Mouse (Mus musculus) liver, embryonic 12.5 days (tissue): ENCODE measurements around the gene Irf2bp2. TPM values are rescaled to one million over a fixed set of nuclear protein-coding genes. Genes with fewer than 3 reads are reported as not detected.
A peak's percentile ranks its signal among the peaks of the same experiment; 100 is the strongest.

ENCODE experiments used
- ATAC-seq: fragments of 200-750 bp; cut with Nextera tagmentation; 2 replicates; pipeline ENCODE4 v1.8.0; 2017; ENCODE audit warnings: moderate number of reproducible peaks, mild to moderate bottlenecking, moderate library complexity
- H3K27ac ChIP-seq: fragments of 300-500 bp; sonication (generic); 2 replicates; pipeline ENCODE4 v1.5.1; 2016; ENCODE audit warnings: mild to moderate bottlenecking
- H3K27me3 ChIP-seq: fragments of 300-500 bp; sonication (generic); replicated peaks from 2 replicates; pipeline ENCODE4 v1.6.1; 2016; ENCODE audit warnings: mild to moderate bottlenecking, moderate library complexity
- H3K36me3 ChIP-seq: fragments of 300-500 bp; sonication (generic); 2 replicates; pipeline ENCODE4 v1.6.1; 2016; ENCODE audit warnings: mild to moderate bottlenecking, moderate library complexity
- H3K4me1 ChIP-seq: fragments of 300-500 bp; sonication (generic); 2 replicates; pipeline ENCODE4 v1.6.1; 2016
- H3K4me2 ChIP-seq: fragments of 300-500 bp; sonication (generic); 2 replicates; pipeline ENCODE4 v1.6.1; 2016; ENCODE audit warnings: mild to moderate bottlenecking, moderate library complexity
- H3K4me3 ChIP-seq: fragments of 300-500 bp; sonication (generic); 2 replicates; pipeline ENCODE4 v1.5.1; 2016; ENCODE audit warnings: mild to moderate bottlenecking, moderate library complexity
- H3K9ac ChIP-seq: fragments of 300-500 bp; sonication (generic); 2 replicates; pipeline ENCODE4 v1.6.1; 2016; ENCODE audit warnings: mild to moderate bottlenecking, moderate library complexity
- H3K9me3 ChIP-seq: fragments of 300-500 bp; sonication (generic); replicated peaks from 2 replicates; pipeline ENCODE4 v1.6.1; 2016; ENCODE audit warnings: mild to moderate bottlenecking, moderate library complexity
- WGBS: fragments of 180-500 bp; shearing (Covaris S2); methylation state at CpG from one replicate; pipeline ENCODE4 v1.1.7; 2016; ENCODE audit not compliant: insufficient replicate concordance; 5-methylcytosine and 5-hydroxymethylcytosine counted together
- polyA plus RNA-seq: library from polyadenylated mRNA; unstranded; fragments of >200 nt; fragmentation: Nextera tagmentation; extraction: Ambion mirVana; gene quantifications from 2 replicates; pipeline ENCODE4 v1.2.1, GENCODE M21; 2016

Irf2bp2 gene
- polyA plus RNA-seq, 1 experiment from 2014 or later: 5.5 TPM

DNA sequence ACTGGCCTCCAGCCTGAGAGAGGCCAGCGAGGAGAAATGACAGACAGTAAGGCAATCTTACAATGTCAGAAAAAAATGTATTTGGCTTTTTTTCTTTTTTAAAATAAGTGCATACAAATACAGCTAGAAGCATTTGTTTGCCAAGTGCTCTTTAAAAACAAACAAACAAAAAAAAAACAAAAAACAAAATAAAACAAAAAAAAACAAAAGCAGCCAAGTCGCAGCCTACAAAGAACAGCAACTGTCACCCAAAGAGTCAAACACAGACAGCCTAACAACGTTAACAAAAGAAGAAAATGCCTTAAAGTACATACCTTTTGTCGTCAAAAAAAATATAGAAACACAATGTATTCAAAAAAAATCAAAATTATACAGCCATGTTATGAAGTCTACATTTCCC, 3.2 kb downstream of the Irf2bp2 start:
- Histone ChIP-seq H3K9me3 (no peaks in the 10 kb centered on the region), H3K27me3 (no peaks in the 10 kb centered on the region), H3K4me2 (peak overlapping the region; percentile 96), H3K9ac (peak overlapping the region; percentile 98), H3K4me3 (peak overlapping the region; percentile 96), H3K4me1 (peaks cover 65% of the 10 kb centered on the region), H3K36me3 (peaks cover 44% of the 10 kb centered on the region), H3K27ac (peak overlapping the region; percentile 95)
- 14% methylated on average over 4 of the region's 4 CpGs for WGBS
- ATAC-seq: no peak

DNA sequence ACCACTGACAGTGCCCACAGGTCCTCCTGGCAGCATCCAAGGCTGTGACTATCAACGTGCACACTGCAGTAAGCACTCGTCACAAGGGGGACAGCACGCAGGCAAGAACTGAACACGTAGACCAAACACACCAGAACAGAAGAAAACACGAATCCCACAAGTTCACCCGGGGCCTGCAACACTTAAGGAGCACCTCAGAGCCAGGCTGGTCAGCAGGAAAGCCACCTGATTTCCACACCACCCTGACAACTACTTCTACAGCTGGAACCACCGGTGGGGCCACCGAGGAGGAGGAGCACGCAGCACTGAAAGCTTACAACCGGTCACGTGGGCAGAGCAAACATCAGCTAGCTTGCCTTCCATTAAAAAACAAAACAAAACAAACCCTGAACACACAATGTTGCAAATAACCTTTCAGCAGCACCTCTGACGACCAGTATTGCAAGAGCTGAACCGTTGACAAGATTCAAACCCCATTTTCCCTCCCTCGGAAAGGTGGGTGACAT, 3.7 kb downstream of the Irf2bp2 start:
- peak overlapping the region; percentile 96 for H3K4me3 ChIP-seq
- peak overlapping the region; percentile 96 for H3K4me2 ChIP-seq
- H3K36me3 ChIP-seq: peaks cover 49% of the 10 kb centered on the region
- H3K9me3 ChIP-seq: no peaks in the 10 kb centered on the region
- peak overlapping the region; percentile 98 for H3K9ac ChIP-seq
- peak overlapping the region; percentile 95 for H3K27ac ChIP-seq
- peaks cover 65% of the 10 kb centered on the region for H3K4me1 ChIP-seq
- no peak for ATAC-seq
- no peaks in the 10 kb centered on the region for H3K27me3 ChIP-seq
- 5% methylated on average over 14 of the region's 14 CpGs for WGBS

DNA sequence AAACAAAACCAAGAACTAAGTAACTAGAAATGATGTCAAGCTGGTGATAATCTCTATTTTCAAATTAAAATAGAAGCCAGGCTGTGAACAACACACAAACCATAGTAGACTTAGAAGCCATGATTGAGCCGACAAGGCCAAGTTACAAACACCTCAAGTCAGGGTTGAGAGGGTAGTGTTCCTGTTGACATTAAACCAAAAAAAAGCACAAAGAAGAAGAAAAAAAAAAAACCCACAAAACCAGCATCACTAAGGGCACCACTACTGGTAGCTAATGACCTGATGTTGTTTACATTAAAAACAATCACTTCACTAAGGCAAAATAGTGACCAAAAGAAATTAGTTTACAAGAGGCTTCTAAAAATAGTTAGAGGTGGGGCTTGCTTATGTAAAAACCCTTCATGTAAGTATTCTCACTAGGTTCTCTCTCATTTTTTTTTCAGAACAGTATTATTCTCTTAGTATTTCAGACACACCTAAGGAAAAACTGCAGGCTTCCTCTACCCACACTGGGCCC, 4.2 kb downstream of the Irf2bp2 start:
- peak overlapping the region; percentile 98 for H3K9ac ChIP-seq
- H3K27me3 ChIP-seq: no peaks in the 10 kb centered on the region
- peaks cover 65% of the 10 kb centered on the region for H3K4me1 ChIP-seq
- peak overlapping the region; percentile 96 for H3K4me3 ChIP-seq
- ATAC-seq: no peak
- H3K4me2 ChIP-seq: peak overlapping the region; percentile 96
- 0% methylated on average over 1 of the region's 1 CpGs for WGBS
- H3K9me3 ChIP-seq: no peaks in the 10 kb centered on the region
- peaks cover 49% of the 10 kb centered on the region for H3K36me3 ChIP-seq
- H3K27ac ChIP-seq: peak overlapping the region; percentile 95

DNA sequence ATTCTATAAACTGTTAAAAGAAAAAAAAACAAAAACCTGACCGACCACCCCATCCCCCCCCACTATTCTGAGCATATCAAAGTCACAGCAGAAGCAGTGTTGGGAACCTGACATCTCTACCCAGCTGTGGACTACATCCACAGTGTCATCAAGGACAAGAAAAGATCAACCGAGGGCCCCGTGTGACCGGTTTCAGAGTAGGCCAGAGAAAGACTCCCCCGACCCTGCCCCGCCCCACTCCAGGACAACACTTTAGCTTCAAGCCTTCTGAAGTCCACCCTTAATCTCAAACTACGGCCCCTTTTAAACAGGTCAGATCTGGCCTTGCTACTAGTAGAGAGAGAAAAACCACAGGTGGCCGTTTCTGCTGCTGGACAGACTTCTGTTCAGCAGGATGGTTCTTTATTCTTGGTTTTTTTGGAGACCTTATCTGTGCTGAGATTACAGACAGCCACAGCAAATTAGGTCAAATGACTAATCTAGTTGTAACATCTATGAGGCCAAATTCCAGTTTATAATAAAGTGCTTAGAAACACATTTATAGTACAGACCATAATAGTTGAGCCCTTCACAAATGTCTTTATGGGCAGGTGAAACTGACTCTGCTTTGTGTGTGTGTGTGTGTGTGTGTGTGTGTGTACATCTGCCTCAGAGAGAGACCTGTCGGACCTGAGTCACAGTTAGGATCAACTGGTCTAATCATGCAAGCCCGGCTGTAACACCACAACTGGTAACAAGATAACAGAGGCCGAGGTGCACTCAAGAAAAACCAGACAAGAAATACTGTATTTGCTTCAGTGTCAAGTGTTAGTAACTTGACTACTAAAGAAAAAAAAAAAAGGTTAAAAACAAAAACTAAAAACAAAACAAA, 4.9 kb downstream of the Irf2bp2 start:
- H3K36me3 ChIP-seq: peaks cover 49% of the 10 kb centered on the region
- peak; percentile 69 for ATAC-seq
- peak overlapping the region; percentile 96 for H3K4me2 ChIP-seq
- H3K9me3 ChIP-seq: no peaks in the 10 kb centered on the region
- peak overlapping the region; percentile 98 for H3K9ac ChIP-seq
- 6% methylated on average over 11 of the region's 11 CpGs for WGBS
- H3K4me1 ChIP-seq: peaks cover 70% of the 10 kb centered on the region
- H3K4me3 ChIP-seq: peak overlapping the region; percentile 96
- H3K27me3 ChIP-seq: no peaks in the 10 kb centered on the region
- peak overlapping the region; percentile 95 for H3K27ac ChIP-seq

DNA sequence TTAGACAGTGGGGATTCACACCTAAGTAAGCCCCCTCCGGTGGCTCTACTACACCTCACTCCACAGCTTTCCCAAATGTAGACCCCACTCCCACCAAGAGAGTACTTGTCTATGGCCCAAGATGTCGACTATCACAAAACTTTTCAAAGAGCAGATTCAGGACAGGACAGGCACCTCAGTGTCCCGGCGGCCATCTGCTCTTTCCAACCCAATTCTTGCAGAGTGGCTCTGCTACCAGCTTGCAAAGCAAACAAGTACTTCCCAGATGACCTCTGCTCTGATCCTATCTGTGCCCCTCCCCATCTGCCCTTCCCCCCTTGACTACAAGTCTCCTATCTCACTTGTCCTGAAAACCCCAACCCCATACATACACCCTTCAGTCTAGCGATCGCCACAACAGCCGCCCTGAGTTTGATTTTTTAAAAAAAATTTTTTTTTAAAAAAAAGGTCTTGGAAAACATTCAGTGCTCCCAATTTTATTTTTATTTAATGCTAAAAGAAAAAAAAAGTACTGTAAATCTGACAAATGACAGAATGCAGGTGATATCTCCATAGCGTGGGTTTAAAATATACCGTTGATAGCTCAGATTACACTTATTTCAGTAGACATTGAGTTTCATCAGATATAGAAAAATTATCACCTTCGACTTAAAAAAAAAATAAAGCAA, 5.8 kb downstream of the Irf2bp2 start:
- Histone ChIP-seq H3K9me3 (no peaks in the 10 kb centered on the region), H3K4me3 (peak overlapping the region; percentile 96), H3K4me1 (peaks cover 79% of the 10 kb centered on the region), H3K27ac (peak overlapping the region; percentile 95), H3K27me3 (no peaks in the 10 kb centered on the region), H3K4me2 (peak overlapping the region; percentile 96), H3K36me3 (peaks cover 49% of the 10 kb centered on the region), H3K9ac (peak overlapping the region; percentile 98)
- ATAC-seq: no peak
- WGBS: 36% methylated on average over 10 of the region's 10 CpGs

DNA sequence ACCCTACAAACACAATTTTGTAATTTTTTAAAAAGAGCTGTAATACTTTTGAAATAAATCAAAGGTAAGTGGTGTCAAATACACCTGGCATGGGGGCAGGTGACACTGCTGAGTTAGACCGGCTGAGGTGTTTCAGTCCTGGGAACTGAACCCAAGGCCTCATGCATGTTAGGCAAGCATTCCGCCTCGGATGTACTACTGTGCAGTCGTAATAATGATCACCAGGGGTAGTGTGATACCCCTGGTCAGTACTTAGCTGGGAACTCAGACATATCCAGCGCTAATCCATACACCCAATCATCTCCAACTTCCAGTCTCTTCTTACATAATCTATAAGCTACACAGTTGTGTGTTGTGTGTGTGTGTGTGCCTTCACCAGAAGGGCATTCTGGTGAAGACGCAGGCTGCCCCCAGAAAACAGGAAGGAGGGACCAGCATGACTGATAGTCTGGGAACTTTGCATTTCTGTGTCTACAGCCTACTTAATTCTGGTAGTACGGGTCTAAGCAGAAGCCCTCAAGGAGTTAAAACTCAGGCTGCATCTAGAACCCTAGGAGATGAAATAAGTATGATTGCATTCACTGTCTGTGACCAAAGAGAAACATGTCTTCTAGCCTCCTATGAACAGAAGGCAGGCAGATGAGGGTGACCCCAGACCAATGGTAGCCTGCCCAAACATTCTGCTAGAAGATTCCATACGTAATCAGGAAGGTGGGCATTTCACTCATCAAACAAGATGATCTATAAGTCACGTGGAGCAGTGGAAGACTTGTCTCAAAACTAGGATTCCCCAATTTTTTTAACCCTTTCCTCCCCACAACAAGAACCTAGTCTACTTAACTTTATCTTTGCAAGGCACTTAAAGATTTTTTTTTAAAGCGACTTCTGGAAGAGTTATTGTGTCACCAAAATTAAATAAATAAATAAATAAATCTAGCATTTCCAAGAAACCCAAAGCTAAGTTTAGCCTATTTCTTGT, 6.9 kb downstream of the Irf2bp2 start:
- H3K36me3 ChIP-seq: peaks cover 44% of the 10 kb centered on the region
- H3K27me3 ChIP-seq: no peaks in the 10 kb centered on the region
- peak overlapping the region; percentile 69 for H3K27ac ChIP-seq
- H3K4me2 ChIP-seq: peak overlapping the region; percentile 96
- no peak for ATAC-seq
- H3K4me1 ChIP-seq: peaks cover 84% of the 10 kb centered on the region
- peak overlapping the region; percentile 36; the same call in 1 of the 2 replicates for H3K9ac ChIP-seq
- 66% methylated on average over 10 of the region's 10 CpGs for WGBS
- H3K4me3 ChIP-seq: peak overlapping the region; percentile 96
- no peaks in the 10 kb centered on the region for H3K9me3 ChIP-seq

DNA sequence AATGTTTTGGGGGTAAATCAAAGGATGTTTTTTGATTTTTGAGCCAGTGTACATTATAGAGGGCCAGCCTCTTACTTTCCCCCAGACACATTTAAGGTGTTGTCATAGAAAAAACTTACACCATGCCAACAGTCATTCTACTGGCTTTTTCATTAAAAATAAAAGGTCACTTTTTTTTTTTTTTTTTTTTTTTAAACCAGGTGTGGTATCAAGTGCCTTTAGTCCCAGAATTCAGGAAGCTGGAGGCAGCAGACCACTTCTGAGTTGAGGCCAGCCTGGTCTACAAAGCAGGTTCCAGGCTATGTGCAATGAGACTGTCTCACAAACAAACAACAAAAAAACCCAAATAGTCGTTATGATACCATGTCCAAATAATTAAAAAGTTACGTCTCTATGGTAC, 7.7 kb downstream of the Irf2bp2 start:
- Histone ChIP-seq H3K9me3 (no peaks in the 10 kb centered on the region), H3K4me2 (no peak overlapping the region), H3K36me3 (peaks cover 39% of the 10 kb centered on the region), H3K27me3 (no peaks in the 10 kb centered on the region), H3K27ac (peak overlapping the region; percentile 89), H3K4me1 (peaks cover 76% of the 10 kb centered on the region), H3K4me3 (no peak overlapping the region), H3K9ac (no peak overlapping the region)
- no peak for ATAC-seq
- WGBS: 60% methylated on average over 2 of the region's 2 CpGs

DNA sequence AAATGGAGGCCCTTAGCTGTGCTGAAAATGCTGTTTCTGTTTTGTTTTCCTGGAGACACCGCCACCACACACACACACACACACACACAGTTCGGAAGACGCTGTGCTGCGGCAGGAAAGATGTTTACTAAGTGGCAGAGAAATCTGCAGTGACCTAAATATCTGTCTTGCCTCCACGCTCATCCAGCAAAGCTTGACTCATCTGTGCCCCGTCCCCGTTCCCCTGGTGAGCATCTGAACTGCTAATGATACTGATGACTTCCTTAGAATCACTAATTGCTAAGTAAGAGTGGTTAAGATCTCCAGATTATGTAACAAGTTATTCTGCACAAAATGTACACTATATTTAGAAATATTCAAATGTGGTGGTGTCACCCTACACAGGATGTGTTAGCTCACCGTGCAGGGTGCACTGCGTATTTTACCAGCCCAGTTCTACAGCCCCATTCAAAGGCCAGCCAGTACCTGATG, 8.2 kb downstream of the Irf2bp2 start:
- H3K9ac ChIP-seq: no peak overlapping the region
- H3K27ac ChIP-seq: peak overlapping the region; percentile 89
- no peak overlapping the region for H3K4me3 ChIP-seq
- peaks cover 75% of the 10 kb centered on the region for H3K4me1 ChIP-seq
- no peaks in the 10 kb centered on the region for H3K27me3 ChIP-seq
- peaks cover 37% of the 10 kb centered on the region for H3K36me3 ChIP-seq
- no peak for ATAC-seq
- WGBS: 47% methylated on average over 9 of the region's 9 CpGs
- H3K9me3 ChIP-seq: no peaks in the 10 kb centered on the region
- H3K4me2 ChIP-seq: peak overlapping the region; percentile 99

DNA sequence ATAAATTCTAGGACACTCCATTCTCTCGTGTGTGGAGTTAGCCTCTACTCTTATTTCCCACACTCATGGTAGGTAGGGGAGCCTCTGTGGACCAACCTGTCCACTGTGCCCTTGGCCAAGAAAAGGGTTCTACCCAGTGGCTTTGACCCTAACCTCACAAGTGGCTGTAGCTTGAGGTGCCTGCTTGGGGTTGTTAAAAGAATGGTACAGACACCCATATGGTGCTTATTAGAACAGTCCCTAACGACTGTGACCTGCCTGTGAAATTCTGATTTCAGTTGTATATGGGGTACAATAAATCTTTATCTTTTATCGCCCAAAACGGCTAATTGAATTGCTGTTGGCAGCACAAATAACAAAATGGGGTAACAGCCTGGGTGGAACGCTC, 8.9 kb downstream of the Irf2bp2 start:
- H3K4me1 ChIP-seq: peaks cover 68% of the 10 kb centered on the region
- 47% methylated on average over 5 of the region's 5 CpGs for WGBS
- peak; percentile 6; the same call in 1 of the 2 replicates for ATAC-seq

DNA sequence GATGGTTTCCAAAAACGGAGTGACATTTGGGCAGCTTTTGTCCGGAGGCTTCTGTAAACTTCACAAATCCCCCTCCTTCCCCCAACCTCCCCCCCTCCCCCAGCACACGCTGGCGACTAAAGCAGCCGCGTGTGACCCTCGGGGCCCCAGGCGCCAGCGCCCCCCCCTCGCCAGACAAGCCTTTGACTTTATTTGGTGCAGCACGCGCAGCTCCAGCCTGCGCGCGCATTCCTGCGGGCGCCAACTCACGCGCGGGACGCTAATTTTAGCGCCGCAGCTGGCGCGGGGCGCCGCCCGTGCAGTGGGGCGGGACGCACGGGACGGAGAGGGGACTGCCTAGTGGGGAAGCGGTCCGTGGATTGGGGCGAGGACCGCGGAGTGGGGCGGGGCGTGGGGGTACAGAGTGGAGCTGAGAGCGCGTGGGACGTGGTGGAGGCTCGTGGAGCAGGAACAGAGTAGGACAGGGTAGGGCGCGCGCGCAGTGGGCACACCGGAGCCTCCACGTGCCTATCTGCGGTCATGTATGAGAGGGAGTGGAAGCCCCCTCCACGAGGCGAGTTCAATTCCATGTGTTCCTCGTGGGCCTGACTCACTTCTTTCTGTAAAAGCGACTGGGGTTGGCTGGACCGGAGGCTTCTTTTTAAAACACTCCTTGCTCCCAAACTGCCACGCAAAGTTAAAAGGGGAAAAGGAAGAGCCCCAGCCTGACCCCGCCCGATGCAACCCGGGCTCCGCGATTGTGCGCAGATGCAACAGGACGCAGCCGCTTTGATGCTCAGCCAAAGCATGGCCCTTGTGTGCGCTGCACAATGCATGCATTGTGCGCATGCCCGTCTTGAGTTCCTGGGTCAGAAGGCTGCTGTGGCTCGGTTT, 9.6 kb downstream of the Irf2bp2 start:
- peaks cover 67% of the 10 kb centered on the region for H3K4me1 ChIP-seq
- H3K4me3 ChIP-seq: peak overlapping the region; percentile 66
- H3K9me3 ChIP-seq: 0 out of 2 replicates have a peak, but pooled peaks cover 4% of the 10 kb centered on the region
- peak overlapping the region; percentile 89 for H3K27ac ChIP-seq
- peak; percentile 73 for ATAC-seq
- peaks cover 28% of the 10 kb centered on the region for H3K36me3 ChIP-seq
- H3K4me2 ChIP-seq: peak overlapping the region; percentile 99
- H3K27me3 ChIP-seq: no peaks in the 10 kb centered on the region
- WGBS: 2% methylated on average over 68 of the region's 68 CpGs
- H3K9ac ChIP-seq: peak overlapping the region; percentile 85

More for the DNA sequence above, 8.9 kb downstream of the Irf2bp2 start:
- H3K9ac ChIP-seq: peak overlapping the region; percentile 85; the same call in 1 of the 2 replicates
- no peaks in the 10 kb centered on the region for H3K27me3 ChIP-seq
- 0 out of 2 replicates have a peak, but pooled peaks cover 4% of the 10 kb centered on the region for H3K9me3 ChIP-seq
- H3K4me2 ChIP-seq: peak overlapping the region; percentile 99
- peak overlapping the region; percentile 66 for H3K4me3 ChIP-seq
- peak overlapping the region; percentile 89 for H3K27ac ChIP-seq
- H3K36me3 ChIP-seq: peaks cover 30% of the 10 kb centered on the region
